Mouse (Mus musculus): Measurements from ENCODE around the gene Dclre1a.
"Not testable (repeated sequence)": the region's sequence is repeated elsewhere in the genome, so short reads cannot be mapped to it uniquely, and the experiment has no call there.

Gene Dclre1a

DNA sequence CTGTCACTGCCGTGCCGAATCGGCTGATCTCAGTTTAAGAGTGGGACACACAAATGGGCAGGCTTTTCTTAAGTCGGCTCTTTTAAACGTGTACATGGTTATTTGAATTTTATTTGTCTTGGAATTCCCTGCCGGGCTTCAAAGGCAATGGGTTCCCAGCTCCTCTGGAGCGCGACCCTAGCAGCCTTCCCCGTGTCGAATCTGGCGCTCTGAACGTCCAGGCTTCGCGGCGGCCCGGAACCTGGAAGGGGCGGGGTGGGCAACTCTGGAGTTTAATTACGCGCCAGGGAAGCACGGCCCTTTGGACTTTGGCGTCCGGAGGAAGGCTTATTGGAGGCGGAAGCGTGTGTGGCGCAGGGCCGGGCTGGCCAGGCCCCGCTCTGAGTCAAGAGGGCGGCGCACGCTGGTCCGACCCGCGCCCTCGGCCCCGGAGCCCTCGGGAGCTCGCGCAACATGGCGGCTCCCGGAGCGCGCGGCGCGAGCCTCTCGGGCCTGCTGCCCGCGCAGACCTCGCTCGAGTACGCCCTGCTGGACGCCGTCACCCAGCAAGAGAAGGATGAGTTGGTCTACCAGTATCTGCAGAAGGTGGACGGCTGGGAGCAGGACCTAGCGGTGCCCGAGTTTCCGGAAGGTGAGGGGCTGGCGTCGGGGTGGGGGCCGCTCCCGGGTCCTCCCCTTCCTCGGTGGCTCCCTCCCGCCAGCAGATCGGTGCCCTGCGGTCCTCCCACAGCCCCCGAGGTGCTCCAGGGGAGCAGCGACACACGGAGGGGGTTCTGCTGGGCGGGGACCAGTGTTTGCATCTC, 409 bp upstream of the Dclre1a start, which contains the start of gene Nhlrc2:
Nhlrc2 (plus strand) TSS at position 32 of the 803 bp plus-strand sequence.
- peak; percentile 91 for DNase-seq

DNA sequence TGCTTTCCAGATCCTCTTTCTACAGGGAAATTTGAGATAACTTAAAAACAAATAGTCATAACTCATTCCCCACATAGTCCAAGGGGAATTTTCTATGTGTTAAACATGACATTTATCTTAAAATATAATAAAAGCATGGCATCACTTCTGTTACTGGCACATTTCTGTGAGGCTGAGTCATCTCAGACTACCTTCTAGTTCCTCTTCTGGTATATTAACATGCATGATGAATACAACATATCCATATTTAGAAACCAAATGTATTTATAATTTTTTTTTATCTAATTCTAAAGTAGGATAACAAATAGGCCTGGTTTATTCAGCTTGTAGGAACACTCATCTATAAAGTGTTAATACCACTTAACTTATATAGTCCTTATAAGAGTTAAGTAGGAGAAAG, 2.0 kb downstream of the Dclre1a start:
- DNase-seq, result no peak

GRCm38 (mm10) chr19:56544681-56545388, 3.2 kb downstream of the Dclre1a start:
- DNase-seq, result no peak

DNA sequence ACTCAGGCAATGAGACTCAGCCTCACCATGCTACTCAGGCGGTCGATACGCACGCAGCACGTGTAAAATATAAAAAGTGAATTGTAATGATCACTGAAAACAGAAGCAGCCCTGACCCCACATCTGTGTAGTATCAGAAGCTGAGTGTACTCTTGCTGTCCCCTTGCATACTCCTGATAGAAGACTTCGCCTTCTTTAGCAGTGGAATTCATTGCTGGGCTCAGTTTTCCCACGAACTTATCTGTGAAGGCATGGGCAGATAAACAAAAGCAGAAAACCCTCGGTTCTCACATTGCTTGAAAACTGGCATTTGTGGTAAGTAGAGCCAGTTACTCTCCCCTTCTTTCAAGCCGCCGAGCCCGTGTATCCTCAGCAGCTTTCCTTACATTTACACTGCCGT, 4.7 kb downstream of the Dclre1a start:
- DNase-seq, result no peak

- DNase-seq, result no peak
Observed at GRCm38 (mm10) chr19:56535765-56536164, 12.3 kb downstream of the Dclre1a start.

- no peak for DNase-seq
Observed at GRCm38 (mm10) chr19:56535064-56535463, 13.0 kb downstream of the Dclre1a start.

GRCm38 (mm10) chr19:56534337-56534736, 13.7 kb downstream of the Dclre1a start:
- no peak for DNase-seq

GRCm38 (mm10) chr19:56533291-56534071, 14.5 kb downstream of the Dclre1a start:
- no peak for DNase-seq

DNA sequence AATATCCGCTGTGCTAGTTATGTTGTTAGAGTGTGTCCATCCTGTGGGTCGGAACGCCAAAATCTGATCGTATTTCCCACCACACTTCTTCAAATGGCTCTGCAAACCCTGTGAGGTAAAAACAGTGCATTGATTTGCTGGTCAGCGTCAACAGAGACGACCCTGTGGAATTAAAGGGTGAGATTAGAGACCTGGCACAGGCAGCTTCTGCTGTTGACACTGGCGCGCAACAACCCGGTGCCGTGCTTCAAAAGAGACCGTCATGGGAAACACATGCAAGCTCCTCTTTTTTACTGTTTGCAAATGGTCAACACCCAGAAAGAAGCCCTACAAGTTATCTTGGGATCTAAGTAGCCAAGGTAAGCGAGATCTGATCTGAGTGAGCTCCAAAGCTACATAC, 16.8 kb downstream of the Dclre1a start:
- no peak for DNase-seq

DNA sequence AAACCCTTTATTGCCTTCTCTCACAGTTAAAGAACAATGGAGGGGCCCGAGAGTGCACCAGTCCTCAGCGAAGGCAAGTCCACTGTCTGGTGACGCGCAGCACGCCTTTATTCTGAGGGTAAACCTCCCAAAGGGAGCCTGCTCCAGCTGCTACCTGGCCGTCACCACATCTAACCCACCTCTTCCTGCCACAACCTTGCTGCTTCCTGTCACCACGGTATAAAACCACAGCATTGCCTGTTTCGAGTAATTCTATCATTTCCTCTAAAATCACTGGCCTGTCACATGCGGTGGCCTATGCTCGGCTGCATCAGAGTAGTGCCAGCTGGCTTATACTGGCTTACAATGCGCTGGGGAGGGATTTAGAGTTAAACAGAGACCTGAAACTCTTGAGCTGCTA, 17.5 kb downstream of the Dclre1a start:
- DNase-seq, result not testable (repeated sequence)

DNA sequence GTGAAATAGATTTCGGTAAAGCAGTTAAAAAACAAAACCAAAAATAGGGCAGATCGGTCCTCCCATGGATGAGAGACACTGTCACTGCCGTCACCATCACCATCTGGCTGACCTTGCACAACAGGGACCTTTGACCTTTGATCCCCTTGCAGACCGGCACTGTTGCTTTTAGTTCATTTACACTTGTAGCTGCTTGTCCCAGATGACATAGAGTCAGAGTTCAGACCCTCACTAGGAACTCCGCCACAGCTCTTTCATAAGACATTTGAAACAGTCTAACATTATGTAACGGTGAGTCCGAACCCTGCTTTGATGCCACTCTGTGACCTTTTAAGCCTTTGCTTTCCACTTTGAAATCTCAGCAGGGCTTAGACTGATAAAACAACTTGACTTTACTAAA, 28.6 kb downstream of the Dclre1a start:
- not testable (repeated sequence) for DNase-seq

DNA sequence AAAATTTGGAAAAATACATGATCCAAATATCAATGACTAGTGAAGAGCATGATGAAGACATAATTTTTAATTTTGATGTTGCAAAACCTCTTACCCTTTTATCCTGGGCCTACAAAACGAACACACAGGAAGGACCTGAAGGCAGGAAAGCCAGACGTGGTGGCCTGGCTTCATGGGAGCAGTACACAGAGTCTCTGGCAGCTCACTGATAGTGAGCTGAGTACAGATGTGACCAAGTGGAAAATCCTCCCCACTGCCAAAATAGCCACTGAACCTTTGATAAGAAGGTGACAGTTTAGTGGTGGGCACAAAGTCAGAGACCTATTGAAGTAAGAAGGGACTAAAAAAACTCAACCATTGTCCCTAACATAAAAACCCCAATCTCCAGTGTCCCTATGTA, 34.5 kb downstream of the Dclre1a start:
- DNase-seq, result not testable (repeated sequence)

DNA sequence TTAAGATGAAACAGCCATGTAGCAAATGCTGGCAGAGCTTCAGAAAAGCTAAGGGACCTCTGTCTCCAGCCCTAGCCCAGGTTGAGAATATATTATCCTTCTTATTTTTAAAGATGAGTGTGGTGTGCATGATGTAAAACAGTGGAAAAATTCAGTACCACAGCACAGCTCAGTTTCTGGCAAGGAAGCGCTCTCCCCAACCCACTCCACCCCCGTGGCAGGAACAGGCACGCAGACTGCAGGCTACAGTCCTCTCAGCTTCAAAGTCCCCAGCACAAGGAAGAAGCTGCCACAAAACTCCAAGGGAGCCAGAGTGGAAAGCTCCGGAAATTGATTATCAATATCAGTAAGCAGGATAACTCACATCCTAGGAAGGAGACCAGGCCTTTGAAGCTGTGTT, 36.8 kb downstream of the Dclre1a start:
- not testable (repeated sequence) for DNase-seq

- DNase-seq, result not testable (repeated sequence)
Observed at GRCm38 (mm10) chr19:56503525-56503924, 44.5 kb downstream of the Dclre1a start.

DNA sequence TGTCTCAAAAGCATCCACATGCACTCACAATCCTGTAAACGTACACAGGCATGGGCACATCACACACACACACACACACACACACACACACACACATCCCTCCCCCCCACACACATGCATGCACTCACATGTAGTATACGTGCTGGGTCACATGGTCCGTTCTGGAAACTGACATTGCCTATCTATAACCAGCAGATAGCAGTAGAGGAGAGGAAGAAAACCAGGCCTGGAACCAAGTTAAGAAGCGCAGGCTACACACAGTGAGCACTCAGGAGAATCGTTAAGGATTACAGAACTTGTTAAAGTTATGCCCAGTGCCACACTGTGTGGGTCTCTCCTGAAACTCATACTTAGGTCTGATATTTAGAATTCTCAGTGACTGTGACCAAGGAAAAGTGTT, 45.0 kb downstream of the Dclre1a start:
- DNase-seq, result not testable (repeated sequence)

DNA sequence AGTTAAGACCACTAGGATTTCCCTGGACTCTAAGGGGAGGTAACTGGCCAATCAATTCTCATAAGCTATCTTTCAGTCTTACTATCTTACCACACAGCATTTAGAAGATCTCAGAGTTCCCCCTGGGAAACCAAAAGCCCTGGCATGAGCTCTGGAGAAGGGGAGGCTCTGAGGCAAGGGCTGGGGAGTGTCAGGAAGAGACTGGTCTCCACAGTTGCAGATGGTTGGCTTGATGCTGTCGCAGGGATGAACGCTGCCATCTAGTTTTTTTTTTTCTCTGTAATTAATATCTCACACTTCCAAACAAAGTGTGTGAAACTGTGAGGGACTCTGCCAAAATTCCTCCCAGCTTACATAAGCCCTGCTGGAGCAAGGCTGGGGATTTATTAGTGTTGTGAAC, 53.9 kb downstream of the Dclre1a start:
- not testable (repeated sequence) for DNase-seq

- DNase-seq, result no peak
Observed at GRCm38 (mm10) chr19:56489601-56490000, 58.4 kb downstream of the Dclre1a start.

DNA sequence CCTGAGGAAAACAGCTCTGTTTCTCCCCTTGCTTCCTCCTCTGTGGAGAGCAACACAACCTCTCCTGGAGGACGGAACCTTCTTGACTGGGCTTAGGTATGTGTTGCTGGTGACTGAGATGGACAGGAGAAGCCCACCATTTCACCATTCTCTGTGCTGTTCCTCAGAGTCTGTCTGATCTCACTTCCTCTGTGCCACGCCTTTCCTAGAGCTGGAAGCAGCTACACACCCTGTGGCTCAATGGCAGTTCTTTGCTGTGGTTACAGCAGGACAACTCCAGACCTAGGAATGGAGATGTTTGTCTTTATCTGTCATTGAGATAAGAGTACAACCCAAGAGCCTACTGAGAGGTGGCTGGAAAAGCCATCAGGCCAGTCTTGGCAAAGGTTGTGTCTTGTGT, 60.7 kb downstream of the Dclre1a start:
- no peak for DNase-seq

DNA sequence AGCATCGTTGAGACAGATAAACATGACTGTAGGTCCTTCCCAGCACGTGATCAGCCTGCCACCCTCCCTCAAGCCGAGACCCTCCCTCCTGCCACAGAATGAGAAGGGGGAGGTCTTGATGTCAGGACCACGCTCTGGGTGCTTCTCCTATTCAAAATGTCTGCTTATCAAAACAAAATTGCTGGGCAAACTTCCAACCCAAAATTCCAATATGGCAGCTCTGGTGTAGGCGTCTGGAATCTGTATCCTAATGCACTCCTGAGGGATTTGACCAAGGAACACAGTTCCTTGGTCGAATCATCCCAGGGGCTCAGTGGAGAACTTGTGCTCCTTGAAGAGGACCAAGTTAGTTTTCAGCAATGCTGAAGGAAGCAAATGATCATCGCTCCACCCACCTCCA, 61.1 kb downstream of the Dclre1a start:
- no peak for DNase-seq

DNA sequence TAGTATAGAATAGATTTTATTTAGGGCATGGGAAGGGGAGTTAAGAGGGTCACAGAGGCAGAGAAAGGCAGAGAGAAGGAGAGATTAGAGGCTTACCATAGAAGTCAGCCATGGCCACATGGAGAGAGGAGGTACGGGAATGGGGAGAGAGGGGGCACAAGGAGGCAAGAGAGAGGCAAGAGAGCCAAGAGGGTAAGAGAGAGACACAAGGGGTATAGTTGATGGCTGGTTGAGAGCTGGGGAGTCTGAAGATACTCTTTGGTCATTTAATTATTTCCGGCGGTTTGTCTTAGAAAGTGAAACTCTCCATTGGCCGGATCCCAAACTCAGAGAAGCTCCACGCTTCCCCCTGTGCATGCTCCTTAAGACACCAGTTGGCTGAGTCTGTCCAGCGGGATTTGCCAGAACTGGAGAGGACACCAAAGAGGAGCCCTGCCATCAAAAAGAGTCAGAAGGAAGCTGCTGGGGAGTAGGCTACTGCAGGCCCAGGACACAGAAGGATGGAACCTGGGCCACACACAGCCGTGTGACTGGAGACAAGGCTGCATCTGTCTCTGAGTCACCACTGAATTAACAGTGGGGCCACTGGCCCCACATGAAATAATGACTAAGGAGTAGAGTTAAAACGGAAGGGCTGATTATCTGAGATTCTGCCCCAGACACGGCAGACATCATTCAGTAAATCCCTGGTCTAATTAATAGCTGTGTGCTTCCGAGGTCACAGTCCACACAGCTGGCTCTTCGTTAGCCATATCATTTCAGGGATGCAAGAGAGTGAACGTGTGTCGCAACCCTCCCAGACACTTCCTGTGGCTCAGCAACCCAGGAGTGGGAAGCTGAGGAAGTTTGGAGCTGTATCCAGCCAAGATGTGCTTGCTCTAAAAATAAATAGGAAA, 62.4 kb downstream of the Dclre1a start:
- DNase-seq, result peak; percentile 31

GRCm38 (mm10) chr19:56484630-56485375, 63.2 kb downstream of the Dclre1a start:
- DNase-seq, result no peak

Measured in kidney, adult 11 months (tissue).